Mouse (Mus musculus): Measurements from ENCODE around the gene Pga5. TPM values are rescaled to one million over a fixed set of nuclear protein-coding genes. Genes with fewer than 3 reads are reported as not detected.

Pga5 gene
- total and polyA plus RNA-seq, 3 experiments = 0.08 TPM; not detected in 2

- peaks cover 0 to 19% of the 10 kb centered on the region in 2 experiments; a peak in 1 of 4 replicates for H3K4me1 ChIP-seq (ENCODE audit: control insufficient read depth in 1 of 2, insufficient read depth in 2 of 2)
- no peaks in the 10 kb centered on the region for H3K79me2 ChIP-seq (replicated peaks; ENCODE audit: control insufficient read depth, extremely low read depth, insufficient read depth, poor library complexity, severe bottlenecking)
- H3K9ac ChIP-seq (ENCODE audit: insufficient read depth, low read depth) = no peak overlapping the region
- no peaks in the 10 kb centered on the region for H3K9me3 ChIP-seq (replicated peaks; ENCODE audit: low read length)
- peaks cover 0 to 95% of the 10 kb centered on the region in 2 experiments for H3K36me3 ChIP-seq (replicated peaks in 1 of 2; ENCODE audit: control insufficient read depth in 1 of 2, insufficient read depth in 1 of 2, low read length in 1 of 2)
- no peak overlapping the region for H3K27ac ChIP-seq (ENCODE audit: insufficient read depth, low read depth)
- no peak for TF ChIP-seq SMC3 (IDR thresholded peaks at IDR 0.05; ENCODE audit: low read depth, low read length)
- dilution Hi-C loops (cut with MboI; ENCODE audit: extremely low pct_ligation_motif_present, extremely low pct_unique_long_range_greater_than_20kb, low sequenced_read_pairs) = no loop called here
- in situ Hi-C loops (cut with MboI; ENCODE audit: low pct_ligation_motif_present, low pct_unique_long_range_greater_than_20kb, low sequenced_read_pairs) = no loop called here
- no peak overlapping the region for H3K4me2 ChIP-seq (ENCODE audit: insufficient read depth, low read depth, poor library complexity, severe bottlenecking)
- DNase-seq (ENCODE audit: extremely low read depth) = no peak
- no peaks in the 10 kb centered on the region for H3K27me3 ChIP-seq (replicated peaks)
- H3K4me3 ChIP-seq (replicated peaks in 1 of 3; ENCODE audit: low read depth in 2 of 3, low read length in 2 of 3, poor library complexity in 1 of 3) = no peak overlapping the region
Measured at GRCm38 (mm10) chr19:10719751-10720150, 41.9 kb upstream of the Pga5 start.

- no peak for TF ChIP-seq HCFC1 (IDR thresholded peaks at IDR 0.05; ENCODE audit: low read depth, low read length)
- no peak for TF ChIP-seq TCF12 (IDR thresholded peaks at IDR 0.05; ENCODE audit: low read depth, low read length)
- no peak for TF ChIP-seq ZMIZ1 (IDR thresholded peaks at IDR 0.05; ENCODE audit: low read depth, low read length)
- TF ChIP-seq TBP (conservative IDR thresholded peaks at IDR 0.05; ENCODE audit: low read depth, low read length) = no peak
- no peak for TF ChIP-seq JUND (conservative IDR thresholded peaks at IDR 0.05; ENCODE audit: low read depth, low read length)
- no peak for TF ChIP-seq USF2 (conservative IDR thresholded peaks at IDR 0.05; ENCODE audit: low read depth, low read length)
- no peak for TF ChIP-seq EP300 (IDR thresholded peaks at IDR 0.05; ENCODE audit: low read length)
- Histone ChIP-seq H3K9me3 (replicated peaks; ENCODE audit: low read length) (no peaks in the 10 kb centered on the region), H3K9ac (ENCODE audit: insufficient read depth, low read depth) (no peak overlapping the region), H3K79me2 (replicated peaks; ENCODE audit: control insufficient read depth, extremely low read depth, insufficient read depth, poor library complexity, severe bottlenecking) (no peaks in the 10 kb centered on the region), H3K4me2 (ENCODE audit: insufficient read depth, low read depth, poor library complexity, severe bottlenecking) (no peak overlapping the region), H3K4me3 (replicated peaks in 1 of 3; ENCODE audit: low read depth in 2 of 3, low read length in 2 of 3, poor library complexity in 1 of 3) (no peak overlapping the region), H3K27ac (ENCODE audit: insufficient read depth, low read depth) (no peak overlapping the region), H3K27me3 (replicated peaks) (no peaks in the 10 kb centered on the region), H3K4me1 (ENCODE audit: control insufficient read depth in 1 of 2, insufficient read depth in 2 of 2) (peaks cover 0 to 19% of the 10 kb centered on the region in 2 experiments; a peak in 1 of 4 replicates), H3K36me3 (replicated peaks in 1 of 2; ENCODE audit: control insufficient read depth in 1 of 2, insufficient read depth in 1 of 2, low read length in 1 of 2) (peaks cover 13 to 94% of the 10 kb centered on the region in 2 experiments)
- DNase-seq (ENCODE audit: extremely low read depth) = no peak
- dilution Hi-C loops (cut with MboI; ENCODE audit: extremely low pct_ligation_motif_present, extremely low pct_unique_long_range_greater_than_20kb, low sequenced_read_pairs) (no loop called here), in situ Hi-C loops (cut with MboI; ENCODE audit: low pct_ligation_motif_present, low pct_unique_long_range_greater_than_20kb, low sequenced_read_pairs) (no loop called here)
Measured at GRCm38 (mm10) chr19:10718251-10718775, 40.4 kb upstream of the Pga5 start.

- Histone ChIP-seq H3K27ac (ENCODE audit: insufficient read depth, low read depth) (no peak overlapping the region), H3K9me3 (replicated peaks; ENCODE audit: low read length) (no peaks in the 10 kb centered on the region), H3K4me3 (replicated peaks in 1 of 3; ENCODE audit: low read depth in 2 of 3, low read length in 2 of 3, poor library complexity in 1 of 3) (no peak overlapping the region), H3K36me3 (replicated peaks in 1 of 2; ENCODE audit: control insufficient read depth in 1 of 2, insufficient read depth in 1 of 2, low read length in 1 of 2) (peaks cover 38 to 94% of the 10 kb centered on the region in 2 experiments), H3K4me2 (ENCODE audit: insufficient read depth, low read depth, poor library complexity, severe bottlenecking) (no peak overlapping the region), H3K79me2 (replicated peaks; ENCODE audit: control insufficient read depth, extremely low read depth, insufficient read depth, poor library complexity, severe bottlenecking) (no peaks in the 10 kb centered on the region), H3K4me1 (ENCODE audit: control insufficient read depth in 1 of 2, insufficient read depth in 2 of 2) (peaks cover 0 to 19% of the 10 kb centered on the region in 2 experiments; a peak in 1 of 4 replicates), H3K9ac (ENCODE audit: insufficient read depth, low read depth) (no peak overlapping the region), H3K27me3 (replicated peaks) (no peaks in the 10 kb centered on the region)
- in situ Hi-C loops (cut with MboI; ENCODE audit: low pct_ligation_motif_present, low pct_unique_long_range_greater_than_20kb, low sequenced_read_pairs) (no loop called here), dilution Hi-C loops (cut with MboI; ENCODE audit: extremely low pct_ligation_motif_present, extremely low pct_unique_long_range_greater_than_20kb, low sequenced_read_pairs) (no loop called here)
- no peak for TF ChIP-seq JUND (conservative IDR thresholded peaks at IDR 0.05; ENCODE audit: low read depth, low read length)
- TF ChIP-seq ZNF384 (IDR thresholded peaks at IDR 0.05; ENCODE audit: low read depth, low read length) = no peak
- no peak for TF ChIP-seq ZKSCAN1 (IDR thresholded peaks at IDR 0.05; ENCODE audit: borderline replicate concordance, low read depth, low read length)
- no peak for TF ChIP-seq MEF2A (IDR thresholded peaks at IDR 0.05; ENCODE audit: borderline replicate concordance, low read depth, low read length)
- TF ChIP-seq HCFC1 (IDR thresholded peaks at IDR 0.05; ENCODE audit: low read depth, low read length) = no peak
- TF ChIP-seq MYC (IDR thresholded peaks at IDR 0.05; ENCODE audit: low read depth, low read length) = no peak
- TF ChIP-seq USF1 (IDR thresholded peaks at IDR 0.05; ENCODE audit: low read depth, low read length) = no peak
- no peak for TF ChIP-seq MAFK (IDR thresholded peaks at IDR 0.05; ENCODE audit: insufficient replicate concordance, low read length)
- no peak for TF ChIP-seq UBTF (IDR thresholded peaks at IDR 0.05; ENCODE audit: low read depth, low read length)
- TF ChIP-seq USF2 (conservative IDR thresholded peaks at IDR 0.05; ENCODE audit: low read depth, low read length) = no peak
- TF ChIP-seq POLR2A (IDR thresholded peaks at IDR 0.05; ENCODE audit: low read depth, low read length) = no peak
- TF ChIP-seq MAZ (IDR thresholded peaks at IDR 0.05; ENCODE audit: low read depth, low read length) = no peak
- TF ChIP-seq GABPA (IDR thresholded peaks at IDR 0.05; ENCODE audit: insufficient replicate concordance, low read depth, low read length) = no peak
- TF ChIP-seq PAX5 (IDR thresholded peaks at IDR 0.05; ENCODE audit: low read length) = no peak
- no peak for TF ChIP-seq CTCF (conservative IDR thresholded peaks at IDR 0.05 in 1 of 2, IDR thresholded peaks at IDR 0.05 in 1 of 2; ENCODE audit: low read depth in 2 of 2, low read length in 2 of 2)
- TF ChIP-seq ELF1 (IDR thresholded peaks at IDR 0.05; ENCODE audit: low read depth, low read length) = no peak
- TF ChIP-seq MAX (IDR thresholded peaks at IDR 0.05; ENCODE audit: low read length) = no peak
- no peak for TF ChIP-seq POLR2AphosphoS2 (IDR thresholded peaks at IDR 0.05; ENCODE audit: low read depth, low read length)
- no peak for TF ChIP-seq SMC3 (IDR thresholded peaks at IDR 0.05; ENCODE audit: low read depth, low read length)
- TF ChIP-seq RCOR1 (conservative IDR thresholded peaks at IDR 0.05; ENCODE audit: low read depth, low read length) = no peak
- no peak for DNase-seq (ENCODE audit: extremely low read depth)
Measured at GRCm38 (mm10) chr19:10715476-10715875, 37.6 kb upstream of the Pga5 start.

All from CH12.LX (cell line).